Mouse (Mus musculus) forebrain, embryonic 11.5 days (tissue): ENCODE data around the gene Srd5a3. TPM values are rescaled to one million over a fixed set of nuclear protein-coding genes. Genes with fewer than 3 reads are reported as not detected.

ENCODE experiments used
- ATAC-seq: fragments of 200-750 bp; cut with Nextera tagmentation; replicated peaks from 2 replicates; pipeline ENCODE4 v1.8.0; 2017; ENCODE audit warnings: moderate TSS enrichment; ENCODE audit not compliant: low FRiP score
- DNase-seq: peaks from one replicate; pipeline ENCODE4 v3.0.0-alpha.2; 2017; ENCODE audit warnings: low spot score
- H3K27ac ChIP-seq: fragments of 300-500 bp; sonication (generic); 2 replicates; pipeline ENCODE4 v1.5.1; 2014; ENCODE audit warnings: low read depth, low read length
- H3K27me3 ChIP-seq: fragments of 300-500 bp; sonication (generic); 2 replicates; pipeline ENCODE4 v1.6.1; 2014; ENCODE audit warnings: mild to moderate bottlenecking, low read length, mixed read lengths; ENCODE audit not compliant: control insufficient read depth, insufficient read depth
- H3K36me3 ChIP-seq: fragments of 300-500 bp; sonication (generic); 2 replicates; pipeline ENCODE4 v1.6.1; 2014; ENCODE audit warnings: mild to moderate bottlenecking, low read length, moderate library complexity, mixed read lengths; ENCODE audit not compliant: control insufficient read depth, insufficient read depth
- H3K4me1 ChIP-seq: fragments of 300-500 bp; sonication (generic); replicated peaks from 2 replicates; pipeline ENCODE4 v1.6.1; 2014; ENCODE audit warnings: low read length, mixed read lengths; ENCODE audit not compliant: control insufficient read depth, insufficient read depth
- H3K4me2 ChIP-seq: fragments of 300-500 bp; sonication (generic); 2 replicates; pipeline ENCODE4 v1.6.1; 2014; ENCODE audit warnings: low read depth, mild to moderate bottlenecking, low read length, moderate library complexity, mixed read lengths; ENCODE audit not compliant: severe bottlenecking
- H3K4me3 ChIP-seq: fragments of 300-500 bp; sonication (generic); 2 replicates; pipeline ENCODE4 v1.5.1; 2014; ENCODE audit warnings: low read depth, low read length
- H3K9ac ChIP-seq: fragments of 300-500 bp; sonication (generic); 2 replicates; pipeline ENCODE4 v1.6.1; 2014; ENCODE audit warnings: low read length
- H3K9me3 ChIP-seq: fragments of 300-500 bp; sonication (generic); 2 replicates; pipeline ENCODE4 v1.6.1; 2016; ENCODE audit warnings: low read length, mixed read lengths; ENCODE audit not compliant: control insufficient read depth
- WGBS: fragments of 180-500 bp; shearing (Covaris S2); extraction: QIAGEN DNeasy Blood & Tissue Kit; methylation state at CpG from one replicate; pipeline ENCODE4 v1.1.7; 2014; 5-methylcytosine and 5-hydroxymethylcytosine counted together
- polyA plus RNA-seq: library from polyadenylated mRNA; unstranded; fragments of >200 nt; fragmentation: Nextera tagmentation; extraction: Ambion mirVana; gene quantifications from 2 replicates; pipeline ENCODE4 v1.2.1, GENCODE M21; 2014

The Srd5a3 gene
- polyA plus RNA-seq, 1 experiment from 2014 or later, result 15.7 TPM

DNA sequence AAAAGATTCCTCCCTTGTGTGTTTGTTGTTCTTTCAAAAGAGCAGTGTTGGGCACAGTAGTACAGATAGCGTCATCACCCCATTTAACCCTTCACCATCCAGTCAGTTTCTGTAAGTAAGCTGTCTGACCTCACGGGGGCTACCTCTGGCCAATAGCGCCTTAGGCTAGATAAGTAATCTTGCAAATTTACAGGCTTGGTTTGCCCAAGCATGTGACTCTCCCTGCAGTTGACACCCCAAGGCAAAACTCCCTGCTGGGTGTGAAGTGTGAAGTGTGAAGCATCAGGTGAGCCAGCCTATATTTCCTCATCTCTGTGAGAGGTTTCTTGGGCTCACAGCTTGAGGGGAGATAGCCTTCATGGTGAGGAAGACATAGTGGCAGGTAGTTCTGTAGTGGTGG, 20.0 kb downstream of the Srd5a3 start:
- H3K27ac ChIP-seq, result no peak overlapping the region
- H3K9me3 ChIP-seq, result no peaks in the 10 kb centered on the region
- H3K27me3 ChIP-seq, result no peaks in the 10 kb centered on the region
- DNase-seq, result no peak
- ATAC-seq, result no peak
- H3K9ac ChIP-seq, result no peak overlapping the region
- H3K4me1 ChIP-seq, result no peaks in the 10 kb centered on the region; the same call in 1 of the 2 replicates
- WGBS, result 78% methylated on average over 3 of the region's 3 CpGs
- H3K4me3 ChIP-seq, result no peak overlapping the region
- H3K36me3 ChIP-seq, result no peaks in the 10 kb centered on the region
- no peak overlapping the region for H3K4me2 ChIP-seq

DNA sequence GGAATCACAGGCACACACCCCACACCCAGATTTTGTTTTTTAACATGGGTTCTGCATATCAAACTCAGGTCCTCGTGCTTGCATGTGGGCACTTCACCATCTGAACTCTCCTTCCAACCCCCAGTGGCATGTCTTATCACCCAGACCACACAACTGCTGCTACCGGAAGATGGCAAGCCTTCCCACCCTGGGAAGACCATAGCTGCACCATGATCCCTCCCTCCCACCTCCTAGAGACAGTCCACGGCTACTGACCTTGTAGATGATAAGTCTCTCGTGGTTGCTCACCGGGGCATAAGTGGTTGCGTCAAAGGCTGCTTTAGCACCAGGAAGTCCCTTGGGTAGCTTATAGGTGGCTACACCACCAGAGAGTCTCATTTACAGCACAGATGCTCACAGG, 21.4 kb downstream of the Srd5a3 start:
- no peak overlapping the region for H3K27ac ChIP-seq
- H3K4me2 ChIP-seq, result no peak overlapping the region
- H3K9ac ChIP-seq, result no peak overlapping the region
- no peaks in the 10 kb centered on the region; the same call in 1 of the 2 replicates for H3K4me1 ChIP-seq
- no peaks in the 10 kb centered on the region for H3K9me3 ChIP-seq
- no peaks in the 10 kb centered on the region for H3K27me3 ChIP-seq
- DNase-seq (no peak), ATAC-seq (no peak)
- no peak overlapping the region for H3K4me3 ChIP-seq
- H3K36me3 ChIP-seq, result no peaks in the 10 kb centered on the region
- 95% methylated on average over 6 of the region's 6 CpGs for WGBS

DNA sequence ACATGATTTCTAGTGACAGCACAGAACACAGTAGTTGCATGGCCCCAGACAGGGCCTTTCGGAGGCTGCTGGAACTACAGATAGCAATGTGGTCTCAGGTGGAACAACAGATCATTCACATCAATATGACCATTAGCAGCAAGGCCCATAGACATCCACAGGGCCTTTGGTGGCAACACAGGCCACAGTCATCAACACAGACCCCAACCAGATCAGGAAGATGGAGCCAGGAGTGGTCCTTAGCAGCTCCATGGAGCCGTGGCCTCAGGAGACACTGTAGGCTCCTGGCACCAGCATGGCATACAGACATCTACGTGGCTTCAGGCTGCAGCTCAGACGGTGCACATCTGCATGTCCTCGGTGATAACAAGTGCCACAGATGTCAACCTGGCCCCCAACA, 22.9 kb downstream of the Srd5a3 start:
- Histone ChIP-seq H3K4me1 (no peaks in the 10 kb centered on the region; the same call in 1 of the 2 replicates), H3K36me3 (no peaks in the 10 kb centered on the region), H3K27me3 (no peaks in the 10 kb centered on the region), H3K9ac (no peak overlapping the region), H3K4me3 (no peak overlapping the region), H3K27ac (no peak overlapping the region), H3K9me3 (no peaks in the 10 kb centered on the region), H3K4me2 (no peak overlapping the region)
- DNase-seq, result no peak
- ATAC-seq, result no peak
- 90% methylated on average over 5 of the region's 5 CpGs for WGBS

DNA sequence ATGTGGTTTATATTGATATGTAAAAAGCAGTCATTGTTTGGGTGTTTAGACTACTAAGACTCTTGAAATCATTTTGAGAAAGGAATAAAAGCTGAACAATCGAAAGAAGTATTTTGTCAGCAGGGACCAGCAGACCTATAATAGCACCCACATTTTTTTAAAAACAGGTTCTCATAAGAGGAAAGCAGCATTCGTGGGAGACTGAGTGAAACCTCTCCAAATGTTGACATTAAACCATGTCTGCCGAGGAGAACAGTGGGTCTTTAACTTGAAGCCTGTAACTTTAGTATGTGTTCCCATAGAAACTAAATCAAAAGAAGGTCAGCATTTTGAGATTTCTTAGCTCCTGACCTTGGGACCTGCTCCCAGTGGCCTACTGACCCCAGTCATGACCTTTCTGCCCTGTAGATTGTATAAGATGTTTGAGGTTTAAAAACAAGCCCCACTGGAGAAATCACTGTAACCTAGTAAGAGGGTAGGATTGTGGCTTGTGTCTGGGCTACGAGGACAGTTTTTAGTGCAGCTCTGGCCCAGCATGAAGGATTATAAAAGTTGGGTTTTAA, 23.8 kb downstream of the Srd5a3 start:
- Histone ChIP-seq H3K4me3 (no peak overlapping the region), H3K9ac (no peak overlapping the region), H3K9me3 (no peaks in the 10 kb centered on the region), H3K36me3 (no peaks in the 10 kb centered on the region), H3K27me3 (no peaks in the 10 kb centered on the region), H3K4me1 (no peaks in the 10 kb centered on the region; the same call in 1 of the 2 replicates), H3K27ac (no peak overlapping the region), H3K4me2 (no peak overlapping the region)
- WGBS, result 56% methylated on average over 4 of the region's 4 CpGs
- DNase-seq, result no peak
- no peak for ATAC-seq

DNA sequence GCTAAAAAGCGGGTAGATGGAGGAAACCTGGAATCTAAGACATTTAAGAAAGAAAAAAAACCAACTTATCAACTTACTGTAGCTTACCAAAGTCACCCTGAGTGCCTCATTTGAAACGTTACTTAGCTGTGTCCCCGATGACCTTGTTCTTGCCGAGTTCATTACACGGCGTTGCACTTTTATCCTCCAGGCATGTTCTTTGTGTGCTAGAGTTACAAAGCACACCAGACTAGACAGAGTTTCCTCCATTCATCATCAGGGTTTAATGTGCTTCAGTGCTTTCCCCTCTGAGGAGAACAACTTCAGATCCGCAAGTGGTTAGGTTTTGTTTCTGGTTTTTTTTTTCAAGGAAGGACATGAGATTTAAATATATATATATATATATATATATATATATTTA, 24.8 kb downstream of the Srd5a3 start:
- no peaks in the 10 kb centered on the region for H3K36me3 ChIP-seq
- no peak overlapping the region for H3K4me2 ChIP-seq
- H3K27ac ChIP-seq, result no peak overlapping the region
- H3K9ac ChIP-seq, result no peak overlapping the region
- H3K4me3 ChIP-seq, result no peak overlapping the region
- ATAC-seq (no peak), DNase-seq (no peak)
- H3K9me3 ChIP-seq, result no peaks in the 10 kb centered on the region
- no peaks in the 10 kb centered on the region; the same call in 1 of the 2 replicates for H3K4me1 ChIP-seq
- H3K27me3 ChIP-seq, result no peaks in the 10 kb centered on the region
- 75% methylated on average over 7 of the region's 7 CpGs for WGBS

DNA sequence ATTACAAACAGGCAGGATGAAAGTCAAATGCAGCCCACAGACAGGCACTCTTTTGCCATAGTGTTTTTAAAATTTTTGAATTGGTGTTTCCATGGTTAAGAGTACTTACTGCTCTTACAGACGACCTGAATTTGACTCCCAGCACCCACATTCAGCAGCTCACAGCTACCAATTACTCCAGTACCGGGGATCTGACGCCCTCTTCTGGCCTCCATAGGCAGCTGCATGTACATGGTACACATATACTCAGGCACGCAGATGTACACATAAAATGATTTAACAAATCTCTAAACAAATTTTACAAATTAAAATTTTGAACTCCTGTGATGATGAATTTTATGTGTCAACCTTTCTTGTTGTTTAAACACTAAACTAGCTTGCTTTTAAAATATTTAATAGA, 30.5 kb downstream of the Srd5a3 start:
- no peak overlapping the region for H3K4me2 ChIP-seq
- no peak overlapping the region for H3K4me3 ChIP-seq
- DNase-seq (no peak), ATAC-seq (no peak)
- H3K9ac ChIP-seq, result no peak overlapping the region
- H3K27ac ChIP-seq, result no peak overlapping the region
- no peaks in the 10 kb centered on the region for H3K4me1 ChIP-seq
- H3K27me3 ChIP-seq, result no peaks in the 10 kb centered on the region
- no peaks in the 10 kb centered on the region for H3K36me3 ChIP-seq
- 78% methylated on average over 4 of the region's 4 CpGs for WGBS
- H3K9me3 ChIP-seq, result no peaks in the 10 kb centered on the region

DNA sequence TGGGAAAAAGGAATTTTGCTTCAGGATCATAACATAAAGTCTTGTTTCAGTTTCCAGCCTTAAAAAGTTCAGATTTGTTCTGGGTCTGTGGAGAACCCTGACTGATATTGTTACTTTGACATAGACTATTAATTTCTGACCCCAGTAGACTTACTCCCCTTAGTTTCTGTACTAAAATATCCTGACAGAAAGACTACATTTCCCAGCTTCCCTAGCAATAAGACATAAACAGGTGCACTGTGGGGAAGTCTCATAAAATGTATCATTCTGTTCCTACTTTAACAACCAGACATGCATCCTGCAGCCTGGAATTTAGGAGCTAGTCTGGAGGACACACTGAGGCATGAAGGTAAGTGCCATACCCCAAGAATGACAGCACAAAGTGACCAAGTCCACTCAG, 31.0 kb downstream of the Srd5a3 start:
- Histone ChIP-seq H3K36me3 (no peaks in the 10 kb centered on the region), H3K9ac (no peak overlapping the region), H3K4me2 (no peak overlapping the region), H3K4me1 (no peaks in the 10 kb centered on the region), H3K27ac (no peak overlapping the region), H3K9me3 (no peaks in the 10 kb centered on the region), H3K27me3 (no peaks in the 10 kb centered on the region), H3K4me3 (no peak overlapping the region)
- ATAC-seq (no peak), DNase-seq (no peak)

DNA sequence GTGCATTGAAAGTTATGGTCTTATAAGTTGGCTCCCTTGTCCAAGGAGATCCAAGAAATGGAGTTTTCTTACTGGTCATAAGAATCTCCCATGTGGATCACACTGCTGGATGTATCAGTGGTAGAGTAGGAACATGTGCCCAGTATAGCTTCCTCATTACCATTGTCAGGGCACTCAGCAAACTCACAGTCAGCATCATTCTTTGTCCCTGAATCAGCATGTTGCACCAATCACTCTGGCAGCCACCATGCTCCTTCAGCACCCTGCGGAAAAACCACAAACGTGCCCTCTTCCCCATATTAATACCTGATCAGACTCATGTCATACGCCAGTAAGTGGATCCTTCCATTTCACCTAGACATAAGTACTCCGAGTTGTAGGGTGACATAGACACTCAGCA, 35.0 kb downstream of the Srd5a3 start:
- no peaks in the 10 kb centered on the region for H3K27me3 ChIP-seq
- H3K27ac ChIP-seq, result no peak overlapping the region
- no peak overlapping the region for H3K9ac ChIP-seq
- no peaks in the 10 kb centered on the region for H3K4me1 ChIP-seq
- DNase-seq, result no peak
- ATAC-seq, result no peak
- no peaks in the 10 kb centered on the region for H3K9me3 ChIP-seq
- H3K36me3 ChIP-seq, result no peaks in the 10 kb centered on the region
- no peak overlapping the region for H3K4me2 ChIP-seq
- H3K4me3 ChIP-seq, result no peak overlapping the region
- WGBS, result 90% methylated on average over 4 of the region's 4 CpGs

DNA sequence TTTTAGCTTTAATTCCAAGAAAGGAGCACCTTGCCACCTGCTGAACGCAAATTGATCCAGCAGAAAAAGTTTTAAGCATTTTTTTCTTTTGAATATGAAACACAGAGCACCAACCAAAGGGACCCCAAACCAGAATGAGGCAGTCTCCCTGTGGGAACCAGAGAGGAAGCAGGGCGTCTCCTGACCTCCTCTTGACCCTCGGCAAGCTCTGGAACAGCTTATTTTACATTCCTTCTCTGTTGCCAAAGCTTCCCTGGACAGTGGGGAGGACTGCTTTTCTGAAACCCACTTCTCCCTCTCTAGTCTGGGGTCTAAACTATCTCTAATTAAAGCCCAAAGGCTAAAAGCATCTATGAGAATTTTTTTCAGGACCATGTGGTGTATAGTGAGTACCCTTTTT, 36.3 kb downstream of the Srd5a3 start:
- DNase-seq (no peak), ATAC-seq (no peak)
- Histone ChIP-seq H3K4me2 (no peak overlapping the region), H3K27ac (no peak overlapping the region), H3K9ac (no peak overlapping the region), H3K4me1 (no peaks in the 10 kb centered on the region), H3K36me3 (no peaks in the 10 kb centered on the region), H3K27me3 (no peaks in the 10 kb centered on the region), H3K9me3 (no peaks in the 10 kb centered on the region), H3K4me3 (no peak overlapping the region)
- WGBS, result 65% methylated on average over 3 of the region's 3 CpGs
